Mouse (Mus musculus) liver, postnatal 0 days (tissue): ENCODE data around the gene Coro6. TPM values are rescaled to one million over a fixed set of nuclear protein-coding genes. Genes with fewer than 3 reads are reported as not detected.

ENCODE experiments used
- ATAC-seq: fragments of 200-750 bp; cut with Nextera tagmentation; 2 replicates; pipeline ENCODE4 v1.8.0; 2017; ENCODE audit warnings: mild to moderate bottlenecking, moderate library complexity
- DNase-seq: peaks from one replicate; pipeline ENCODE4 v3.0.0-alpha.2; 2016
- H3K27ac ChIP-seq: fragments of 300-500 bp; sonication (generic); 2 replicates; pipeline ENCODE4 v1.5.1; 2014; ENCODE audit warnings: antibody characterized with exemption, moderate library complexity, mild to moderate bottlenecking, low read depth
- H3K27me3 ChIP-seq: fragments of 300-500 bp; sonication (generic); 2 replicates; pipeline ENCODE4 v1.6.1; 2014; ENCODE audit warnings: low read length, control low read depth, mixed read lengths; ENCODE audit not compliant: insufficient read depth
- H3K36me3 ChIP-seq: fragments of 300-500 bp; sonication (generic); replicated peaks from 2 replicates; pipeline ENCODE4 v1.6.1; 2014; ENCODE audit warnings: mild to moderate bottlenecking, control low read depth, low read length, moderate library complexity, mixed read lengths; ENCODE audit not compliant: insufficient read depth
- H3K4me1 ChIP-seq: fragments of 300-500 bp; sonication (generic); 2 replicates; pipeline ENCODE4 v1.6.1; 2014; ENCODE audit warnings: antibody characterized with exemption, mild to moderate bottlenecking, control low read depth; ENCODE audit not compliant: insufficient read depth
- H3K4me2 ChIP-seq: fragments of 300-500 bp; sonication (generic); 2 replicates; pipeline ENCODE4 v1.6.1; 2014; ENCODE audit warnings: low read depth, mild to moderate bottlenecking, low read length, moderate library complexity, mixed read lengths
- H3K4me3 ChIP-seq: fragments of 300-500 bp; sonication (generic); 2 replicates; pipeline ENCODE4 v1.5.1; 2014; ENCODE audit warnings: low read depth, low read length
- H3K9ac ChIP-seq: fragments of 300-500 bp; sonication (generic); replicated peaks from 2 replicates; pipeline ENCODE4 v1.6.1; 2014; ENCODE audit warnings: mild to moderate bottlenecking, moderate library complexity
- H3K9me3 ChIP-seq: fragments of 300-500 bp; sonication (generic); 2 replicates; pipeline ENCODE4 v1.6.1; 2016; ENCODE audit warnings: mild to moderate bottlenecking, control low read depth, low read length, mixed read lengths
- CTCF ChIP-seq: sonication (generic); IDR thresholded peaks from 2 replicates; pipeline ENCODE4 v1.5.1; 2016; ENCODE audit warnings: antibody characterized with exemption, low read depth
- EP300 ChIP-seq: IDR thresholded peaks from 2 replicates; pipeline ENCODE4 v1.6.1; 2016; ENCODE audit warnings: antibody characterized with exemption, low read depth, mild to moderate bottlenecking
- WGBS: fragments of 180-500 bp; shearing (Covaris S2); extraction: QIAGEN DNeasy Blood & Tissue Kit; methylation state at CpG from one replicate; pipeline ENCODE4 v1.1.7; 2014; ENCODE audit not compliant: insufficient replicate concordance; 5-methylcytosine and 5-hydroxymethylcytosine counted together
- polyA plus RNA-seq: library from polyadenylated mRNA; unstranded; fragments of >200 nt; fragmentation: Nextera tagmentation; extraction: Ambion mirVana; gene quantifications from 2 replicates; pipeline ENCODE4 v1.2.1, GENCODE M21; 2015

Gene Coro6
- polyA plus RNA-seq, 1 experiment from 2014 or later = 0.05 TPM

DNA sequence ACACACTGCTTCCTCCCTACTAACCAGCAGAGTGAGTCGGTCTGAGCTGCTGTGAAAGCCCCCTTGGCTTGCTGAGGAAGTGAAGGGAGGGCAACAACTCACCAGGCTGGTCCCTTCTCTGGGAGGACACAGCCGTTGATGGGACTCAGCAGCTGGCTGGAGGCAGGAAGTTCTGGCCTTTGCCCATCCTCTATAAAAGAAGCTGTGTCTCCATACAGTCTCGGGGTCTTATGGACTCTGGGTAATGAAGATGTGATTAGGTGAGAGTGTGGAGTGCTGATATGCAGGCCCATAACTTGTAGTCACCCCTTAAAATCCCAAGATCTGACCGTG is 32.1 kb downstream of the Coro6 start:
- Histone ChIP-seq H3K9me3 (no peaks in the 10 kb centered on the region), H3K27ac (peak overlapping the region; percentile 84), H3K4me3 (peak overlapping the region; percentile 82), H3K4me2 (peak overlapping the region; percentile 99), H3K9ac (peak overlapping the region; percentile 88), H3K4me1 (peaks cover 63% of the 10 kb centered on the region), H3K36me3 (no peaks in the 10 kb centered on the region; the same call in 1 of the 2 replicates), H3K27me3 (peaks cover 17% of the 10 kb centered on the region)
- DNase-seq (no peak), ATAC-seq (no peak)
- TF ChIP-seq CTCF (no peak), EP300 (no peak)
- WGBS = 16% methylated on average over 4 of the region's 4 CpGs

DNA sequence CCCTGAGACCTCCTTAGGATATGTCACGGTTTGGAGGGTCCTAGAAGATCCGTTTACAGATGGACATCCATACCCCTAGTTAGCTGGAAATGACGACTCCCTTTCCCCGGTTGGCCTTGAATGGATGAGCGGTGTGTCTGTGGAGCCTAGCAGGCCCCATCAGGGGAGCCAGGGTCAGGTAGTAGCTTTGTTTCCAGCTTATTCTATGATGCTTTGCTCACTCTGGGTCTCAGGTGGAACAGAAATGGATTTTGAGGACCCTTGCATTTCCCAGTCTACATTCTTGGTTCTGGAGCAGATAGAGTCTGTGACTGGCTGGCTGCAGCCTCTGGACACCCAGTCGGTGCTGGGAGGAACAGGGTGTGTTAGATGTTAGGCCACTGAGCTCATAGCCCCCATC is 32.6 kb downstream of the Coro6 start:
- DNase-seq = no peak
- Histone ChIP-seq H3K9ac (no peak overlapping the region), H3K27ac (no peak overlapping the region), H3K9me3 (no peaks in the 10 kb centered on the region), H3K36me3 (peaks cover 4% of the 10 kb centered on the region), H3K4me1 (peaks cover 61% of the 10 kb centered on the region), H3K4me3 (no peak overlapping the region), H3K4me2 (peak overlapping the region; percentile 99), H3K27me3 (peaks cover 17% of the 10 kb centered on the region)
- TF ChIP-seq CTCF = no peak
- TF ChIP-seq EP300 = no peak
- no peak for ATAC-seq
- 73% methylated on average over 6 of the region's 6 CpGs for WGBS

DNA sequence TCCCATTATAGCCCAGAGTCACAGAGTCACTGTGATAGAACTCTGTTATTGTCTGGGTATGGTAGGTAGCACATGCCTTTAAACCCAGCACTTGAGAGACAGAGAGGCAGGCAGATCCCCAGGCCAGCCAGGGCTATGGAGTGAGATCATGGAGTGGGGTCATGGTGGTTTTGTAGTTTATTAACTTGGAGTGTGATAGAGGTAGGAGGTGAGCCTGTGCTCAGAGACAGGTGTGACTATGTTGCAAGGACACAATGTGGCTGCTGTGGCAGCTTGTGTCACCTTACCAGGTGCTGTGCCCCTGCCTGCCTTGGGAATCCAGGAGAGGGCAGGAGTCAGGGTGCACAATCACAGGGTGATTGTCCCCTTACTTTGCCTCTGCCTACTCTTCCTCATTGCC is 33.3 kb downstream of the Coro6 start:
- H3K27ac ChIP-seq = peak overlapping the region; percentile 34
- TF ChIP-seq EP300 (no peak), CTCF (no peak)
- H3K4me3 ChIP-seq = no peak overlapping the region
- ATAC-seq = peak; percentile 54
- peaks cover 10% of the 10 kb centered on the region for H3K27me3 ChIP-seq
- no peaks in the 10 kb centered on the region for H3K9me3 ChIP-seq
- peak; percentile 22 for DNase-seq
- H3K4me1 ChIP-seq = peaks cover 54% of the 10 kb centered on the region
- H3K9ac ChIP-seq = no peak overlapping the region
- H3K36me3 ChIP-seq = peaks cover 8% of the 10 kb centered on the region
- no peak overlapping the region for H3K4me2 ChIP-seq

DNA sequence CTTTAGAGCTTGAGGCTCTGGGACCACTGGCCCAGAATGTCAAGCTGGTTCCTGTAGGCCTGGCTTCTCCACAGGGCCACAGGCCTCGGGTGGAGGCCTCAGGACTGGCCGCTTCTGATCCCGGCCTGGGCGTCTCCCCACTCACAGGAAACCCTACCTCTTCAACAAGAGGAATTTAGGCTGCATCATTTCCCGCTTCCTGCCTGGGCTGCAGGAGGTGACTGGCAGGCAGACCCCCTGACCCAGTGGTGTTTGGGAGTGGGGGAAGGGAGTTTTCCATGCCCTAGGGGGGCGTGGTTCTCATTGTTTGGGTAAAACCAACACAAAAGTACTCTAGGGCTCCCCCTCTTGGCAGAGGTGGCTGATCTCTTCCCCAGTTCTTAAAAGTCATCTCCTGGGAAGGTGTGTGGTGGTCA is 35.1 kb downstream of the Coro6 start:
- 0 out of 2 replicates have a peak, but pooled peaks have one; percentile 19 for TF ChIP-seq EP300
- peak; percentile 56 for TF ChIP-seq CTCF
- DNase-seq = peak; percentile 73
- Histone ChIP-seq H3K27ac (peak overlapping the region; percentile 76), H3K9me3 (no peaks in the 10 kb centered on the region), H3K9ac (no peak overlapping the region), H3K27me3 (no peaks in the 10 kb centered on the region), H3K4me1 (peaks cover 36% of the 10 kb centered on the region), H3K36me3 (peaks cover 17% of the 10 kb centered on the region), H3K4me3 (no peak overlapping the region), H3K4me2 (no peak overlapping the region)
- WGBS = 47% methylated on average over 6 of the region's 6 CpGs
- no peak for ATAC-seq

DNA sequence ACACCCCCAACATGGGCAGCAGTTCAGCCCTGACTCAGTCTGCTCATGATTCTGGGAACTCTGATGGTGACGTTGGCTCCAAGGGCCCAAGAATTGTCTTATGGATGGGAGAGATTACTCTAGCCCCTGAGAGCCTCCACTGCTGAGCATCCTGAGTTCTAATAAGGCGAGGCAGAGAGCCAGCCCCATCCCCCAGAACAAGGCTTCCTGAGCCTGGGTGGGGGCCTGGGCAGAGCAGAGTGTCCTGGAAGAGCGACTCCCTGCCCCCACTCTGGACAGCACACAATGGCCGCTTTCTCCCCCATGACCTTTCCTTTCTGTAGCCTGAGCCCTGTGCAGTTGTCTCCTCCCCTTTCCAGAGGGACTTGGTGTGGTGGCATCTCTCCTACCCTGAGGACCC is 35.6 kb downstream of the Coro6 start:
- Histone ChIP-seq H3K4me3 (no peak overlapping the region), H3K9ac (no peak overlapping the region), H3K4me2 (no peak overlapping the region), H3K27ac (peak overlapping the region; percentile 57; the same call in 1 of the 2 replicates), H3K27me3 (no peaks in the 10 kb centered on the region), H3K9me3 (no peaks in the 10 kb centered on the region), H3K36me3 (peaks cover 18% of the 10 kb centered on the region), H3K4me1 (peaks cover 33% of the 10 kb centered on the region)
- no peak for ATAC-seq
- WGBS = 71% methylated on average over 4 of the region's 4 CpGs
- peak; percentile 19 for DNase-seq
- TF ChIP-seq EP300 = no peak
- TF ChIP-seq CTCF = no peak

DNA sequence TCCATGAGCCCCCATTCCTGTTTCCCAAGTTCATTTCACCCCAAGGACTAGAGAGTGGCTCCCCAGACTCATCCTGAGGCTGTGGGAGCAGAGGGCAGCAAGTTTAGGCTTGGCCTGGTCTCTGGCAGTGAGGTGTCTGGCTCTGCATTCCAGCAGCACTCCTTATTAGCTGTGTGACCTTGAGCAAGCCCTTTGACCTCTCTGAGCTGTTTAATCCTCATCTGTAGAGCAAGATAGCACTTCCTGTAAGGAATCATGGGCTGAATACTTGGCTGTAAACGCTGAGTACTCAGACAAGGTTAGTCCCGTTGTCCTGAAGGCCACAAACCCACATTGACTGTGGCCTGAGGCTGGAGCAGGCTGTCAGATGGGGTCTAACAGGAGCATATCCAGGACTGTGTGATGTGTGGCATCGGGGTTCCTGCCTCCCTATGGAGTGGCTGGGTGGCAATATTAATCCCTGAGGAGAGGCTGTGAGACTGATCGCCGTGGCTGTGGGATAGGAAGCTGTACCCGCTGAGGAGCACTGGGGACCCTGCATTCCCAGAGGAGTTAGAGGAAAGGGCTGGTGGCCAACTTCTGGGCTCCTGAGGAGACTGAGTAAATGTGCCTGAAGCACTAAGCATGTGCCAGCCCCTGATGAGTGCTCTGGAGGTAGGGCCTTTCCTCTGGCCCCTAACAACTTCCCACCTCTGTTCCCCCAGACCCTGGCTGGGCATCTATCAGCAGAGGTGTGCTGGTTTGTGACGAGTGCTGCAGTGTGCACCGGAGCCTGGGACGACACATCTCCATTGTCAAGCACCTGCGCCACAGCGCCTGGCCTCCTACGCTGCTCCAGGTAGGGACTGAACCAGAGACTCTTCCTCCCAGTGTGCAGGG is 36.3 kb downstream of the Coro6 start:
- Histone ChIP-seq H3K4me1 (peaks cover 33% of the 10 kb centered on the region), H3K4me3 (no peak overlapping the region), H3K9me3 (no peaks in the 10 kb centered on the region), H3K27ac (peak overlapping the region; percentile 57; the same call in 1 of the 2 replicates), H3K36me3 (peaks cover 25% of the 10 kb centered on the region), H3K27me3 (no peaks in the 10 kb centered on the region), H3K9ac (0 out of 2 replicates have a peak overlapping the region, but pooled peaks have one; percentile 13), H3K4me2 (no peak overlapping the region)
- WGBS = 86% methylated on average over 12 of the region's 12 CpGs
- DNase-seq (no peak), ATAC-seq (no peak)
- TF ChIP-seq EP300 (no peak), CTCF (no peak)
